Mouse (Mus musculus) embryonic fibroblast, embryonic 13.5 days (primary cell): ENCODE measurements around the gene Plb1. TPM values are rescaled to one million over a fixed set of nuclear protein-coding genes. Genes with fewer than 3 reads are reported as not detected.

Experiments used
- H3K27ac ChIP-seq: 2 replicates; pipeline ENCODE4 v1.5.1; 2012; ENCODE audit warnings: low read length, control low read depth, inconsistent platforms; ENCODE audit not compliant: insufficient read depth
- H3K4me1 ChIP-seq: 2 replicates; pipeline ENCODE4 v1.6.1; 2011; ENCODE audit warnings: low read length; ENCODE audit not compliant: control insufficient read depth, insufficient read depth
- H3K4me3 ChIP-seq: 2 replicates; pipeline ENCODE4 v1.5.1; 2011; ENCODE audit warnings: mild to moderate bottlenecking, control low read depth, low read length; ENCODE audit not compliant: insufficient read depth
- CTCF ChIP-seq: IDR thresholded peaks from 2 replicates; pipeline ENCODE4 v1.5.1; 2011; ENCODE audit warnings: mild to moderate bottlenecking, control low read depth, low read length, moderate library complexity, borderline replicate concordance; ENCODE audit not compliant: insufficient read depth
- POLR2A ChIP-seq: IDR thresholded peaks from 2 replicates; pipeline ENCODE4 v1.6.1; 2011; ENCODE audit warnings: low read depth, mild to moderate bottlenecking, control low read depth, low read length, moderate library complexity
- polyA plus RNA-seq: library from polyadenylated mRNA; stranded (reverse); fragments of >200 nt; gene quantifications from 2 replicates; pipeline ENCODE4 v1.2.4, GENCODE M21; 2011; ENCODE audit warnings: low read depth; ENCODE audit not compliant: missing spikeins, insufficient read length

Plb1 gene
- polyA plus RNA-seq, 1 experiment: 0.72 TPM

DNA sequence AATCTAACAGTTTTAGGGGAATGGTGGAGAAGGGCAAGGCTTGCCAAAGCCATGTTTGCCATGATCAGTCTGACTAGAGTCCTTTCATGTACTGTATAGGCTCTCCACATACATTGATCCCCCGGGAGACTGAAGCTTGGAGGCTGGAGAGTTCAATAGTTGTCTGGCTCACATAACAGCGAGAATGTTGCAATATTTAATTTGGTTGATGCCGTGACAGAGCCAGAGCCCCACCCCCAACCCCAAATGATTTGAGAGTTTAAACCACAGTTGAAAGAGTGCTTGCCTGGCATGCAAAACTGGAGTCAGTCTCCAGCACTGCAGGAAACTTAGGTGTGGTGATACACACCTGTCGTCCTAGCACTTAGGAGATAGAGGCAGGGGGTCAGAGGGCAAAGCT is 49.8 kb downstream of the Plb1 start:
- TF ChIP-seq POLR2A (no peak), CTCF (no peak)
- H3K4me3 ChIP-seq: no peak overlapping the region
- no peak overlapping the region for H3K27ac ChIP-seq
- H3K4me1 ChIP-seq: no peaks in the 10 kb centered on the region

DNA sequence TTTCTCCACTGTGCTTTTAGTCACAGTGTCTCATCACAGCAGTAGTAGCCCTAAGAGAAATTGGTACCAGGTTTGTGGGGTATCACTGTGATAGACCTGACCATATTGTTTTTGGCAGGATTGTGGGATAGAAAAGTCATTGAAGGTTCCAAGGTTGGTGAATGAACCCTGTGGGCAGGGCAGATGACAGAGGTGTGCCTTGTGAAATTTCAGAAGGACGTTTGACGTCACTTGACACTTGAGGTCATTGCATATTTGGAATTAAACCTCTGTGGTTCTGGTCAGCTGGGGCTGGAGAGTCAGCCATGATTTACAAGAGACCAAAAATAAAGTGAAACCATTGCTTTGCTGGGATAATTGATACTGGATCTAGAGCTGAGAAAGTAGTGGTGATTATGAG is 50.9 kb downstream of the Plb1 start:
- no peak overlapping the region for H3K27ac ChIP-seq
- no peak overlapping the region for H3K4me3 ChIP-seq
- H3K4me1 ChIP-seq: no peaks in the 10 kb centered on the region
- TF ChIP-seq POLR2A: no peak

DNA sequence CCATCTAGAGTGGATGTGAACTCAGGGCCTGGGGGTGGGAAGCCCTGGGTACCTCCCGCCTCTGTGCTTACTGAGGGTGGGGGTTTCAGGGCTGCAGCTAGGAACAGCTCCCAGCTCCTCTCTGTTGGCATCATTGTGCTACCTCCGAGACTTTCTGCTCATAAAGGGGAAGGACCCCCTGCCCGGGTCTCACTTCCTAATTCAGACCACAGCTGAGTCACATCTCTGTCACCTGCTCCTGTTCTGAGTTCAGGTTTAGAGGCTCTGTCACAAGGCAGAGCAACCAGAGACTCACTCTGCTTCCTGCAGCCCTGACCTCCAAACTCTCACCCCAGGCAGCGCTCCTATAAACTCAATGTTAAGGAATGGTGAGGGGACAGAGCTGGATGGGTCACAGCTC is 53.8 kb downstream of the Plb1 start:
- Histone ChIP-seq H3K4me1 (no peaks in the 10 kb centered on the region), H3K27ac (no peak overlapping the region), H3K4me3 (no peak overlapping the region)
- TF ChIP-seq CTCF (no peak), POLR2A (no peak)

DNA sequence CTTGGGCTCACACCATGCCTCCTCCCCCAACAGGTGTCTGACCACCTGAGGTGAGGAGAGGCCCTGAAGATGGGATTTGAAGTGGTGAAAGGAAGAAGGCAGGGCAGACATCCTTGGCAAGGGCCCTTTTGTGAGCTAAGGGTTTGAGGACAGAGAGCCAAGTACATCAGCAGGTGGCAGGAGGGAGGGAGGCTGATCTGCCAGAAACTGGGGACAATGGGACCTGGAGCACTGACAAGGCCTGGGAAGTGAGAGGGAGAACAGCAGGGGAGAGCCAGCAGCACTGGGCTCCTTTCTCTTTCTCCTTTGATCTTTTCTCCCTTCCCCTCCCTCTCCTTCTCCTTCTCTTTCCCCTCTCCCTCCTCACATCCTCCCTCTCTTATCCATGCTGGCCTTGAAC is 55.5 kb downstream of the Plb1 start:
- no peak overlapping the region for H3K27ac ChIP-seq
- H3K4me1 ChIP-seq: no peaks in the 10 kb centered on the region
- TF ChIP-seq POLR2A (no peak), CTCF (no peak)
- no peak overlapping the region for H3K4me3 ChIP-seq

DNA sequence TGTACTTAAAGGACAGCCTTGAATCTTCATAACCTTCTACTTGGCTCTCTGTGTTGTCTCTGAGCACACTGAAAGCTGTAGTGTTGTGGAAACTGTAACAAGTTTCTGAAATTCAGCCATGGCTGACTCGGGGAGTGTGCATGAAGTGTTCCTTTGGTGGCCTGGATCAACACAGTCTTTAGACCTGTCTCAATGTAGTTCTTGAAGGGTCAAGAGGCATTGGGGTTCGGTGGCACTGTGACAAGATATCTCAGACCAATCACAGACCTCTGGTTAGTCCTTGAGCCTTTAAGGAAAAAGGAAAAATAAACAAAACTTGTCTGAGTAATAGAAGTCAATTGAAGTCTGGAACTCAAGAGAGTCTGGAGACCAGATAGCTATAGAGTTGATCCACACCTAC is 58.8 kb downstream of the Plb1 start:
- no peak overlapping the region for H3K27ac ChIP-seq
- H3K4me1 ChIP-seq: no peaks in the 10 kb centered on the region
- no peak overlapping the region for H3K4me3 ChIP-seq
- TF ChIP-seq CTCF: no peak
- no peak for TF ChIP-seq POLR2A

DNA sequence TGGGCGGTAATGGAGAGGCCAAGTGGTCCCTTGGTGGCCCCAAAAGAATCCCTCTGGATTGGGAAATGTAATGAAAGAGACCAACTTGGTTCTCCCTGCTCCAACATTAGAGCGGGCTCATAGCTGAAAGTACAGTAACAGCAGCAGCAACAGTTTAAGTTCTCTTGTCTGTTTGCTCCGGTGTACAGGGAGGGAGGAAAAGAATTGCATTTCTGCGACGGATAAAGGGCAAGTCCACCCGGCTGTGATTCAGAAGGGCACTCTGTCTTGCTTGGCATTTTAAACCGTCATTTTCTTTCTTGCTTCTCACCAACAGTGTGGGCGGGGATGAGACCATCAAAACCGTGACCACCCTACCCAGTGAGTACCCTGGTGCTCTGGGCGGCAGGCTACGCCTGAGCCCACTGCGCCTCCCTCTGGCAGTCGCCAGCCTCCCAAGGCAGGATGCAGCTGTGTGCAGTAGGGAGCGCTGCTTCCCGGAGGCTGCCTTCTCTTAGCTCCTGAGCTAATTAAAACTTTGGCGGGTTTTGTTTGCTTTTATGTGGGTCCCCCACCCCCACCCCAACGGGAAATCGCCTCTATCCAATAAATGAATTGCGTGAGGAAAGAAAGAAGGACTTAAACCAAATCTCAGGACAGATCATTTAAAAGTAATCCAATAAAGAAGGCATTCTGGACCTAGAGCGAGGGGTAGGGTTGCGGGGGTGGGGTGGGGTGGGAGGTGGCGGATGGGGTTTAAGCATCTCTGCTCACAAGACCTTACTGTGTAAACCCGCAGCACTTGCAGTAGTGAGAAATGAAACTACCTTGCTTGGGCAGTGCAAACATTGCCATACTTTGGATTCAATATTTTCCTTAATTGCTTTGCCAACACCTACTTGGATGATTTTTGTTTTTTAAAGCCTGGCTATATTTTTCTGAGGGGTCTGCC is 70.7 kb downstream of the Plb1 start:
- peak; percentile 93 for TF ChIP-seq CTCF
- TF ChIP-seq POLR2A: no peak
- H3K4me3 ChIP-seq: no peak overlapping the region
- H3K27ac ChIP-seq: no peak overlapping the region
- no peaks in the 10 kb centered on the region for H3K4me1 ChIP-seq

DNA sequence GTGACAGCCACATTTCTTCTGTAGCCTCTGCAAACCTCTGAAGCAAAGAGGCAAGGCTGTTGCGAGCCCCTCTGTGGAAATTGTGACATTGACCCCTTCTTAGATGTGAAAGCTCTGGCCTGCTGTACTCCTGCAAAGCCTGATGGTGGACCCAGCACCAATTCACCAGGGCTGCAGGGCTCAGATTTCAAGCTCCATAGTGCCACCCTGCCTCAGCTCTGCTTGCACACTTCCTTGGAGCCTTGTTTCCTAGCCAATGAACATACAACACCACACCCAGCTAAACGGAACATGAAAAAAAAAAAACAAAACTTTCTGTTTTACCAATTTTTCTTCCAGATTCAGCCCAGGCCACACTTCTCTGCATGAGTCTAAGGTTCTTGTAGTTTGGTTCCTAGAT is 74.6 kb downstream of the Plb1 start:
- Histone ChIP-seq H3K4me3 (no peak overlapping the region), H3K4me1 (no peaks in the 10 kb centered on the region), H3K27ac (no peak overlapping the region)
- no peak for TF ChIP-seq CTCF
- TF ChIP-seq POLR2A: no peak

DNA sequence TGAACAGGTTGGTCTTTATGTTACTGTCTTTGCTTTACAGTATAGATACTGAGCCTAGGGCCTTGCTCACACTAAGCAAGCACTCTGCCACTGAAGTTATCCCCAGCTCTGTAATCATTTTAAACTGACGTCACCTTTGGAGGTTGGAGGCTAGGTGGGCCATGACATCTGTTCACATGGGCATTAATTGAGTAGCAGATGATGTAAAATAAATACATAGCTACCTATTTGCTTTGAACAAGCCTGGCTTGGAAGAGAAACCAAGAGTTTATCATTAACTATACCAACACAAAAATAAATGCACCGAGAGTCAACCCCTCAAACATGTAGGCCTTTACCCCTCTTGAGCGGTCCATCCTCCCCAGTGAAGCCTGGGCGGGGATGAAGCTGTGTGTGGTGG is 76.1 kb downstream of the Plb1 start:
- no peak overlapping the region for H3K4me3 ChIP-seq
- H3K4me1 ChIP-seq: no peaks in the 10 kb centered on the region
- no peak overlapping the region for H3K27ac ChIP-seq
- TF ChIP-seq POLR2A (no peak), CTCF (no peak)

DNA sequence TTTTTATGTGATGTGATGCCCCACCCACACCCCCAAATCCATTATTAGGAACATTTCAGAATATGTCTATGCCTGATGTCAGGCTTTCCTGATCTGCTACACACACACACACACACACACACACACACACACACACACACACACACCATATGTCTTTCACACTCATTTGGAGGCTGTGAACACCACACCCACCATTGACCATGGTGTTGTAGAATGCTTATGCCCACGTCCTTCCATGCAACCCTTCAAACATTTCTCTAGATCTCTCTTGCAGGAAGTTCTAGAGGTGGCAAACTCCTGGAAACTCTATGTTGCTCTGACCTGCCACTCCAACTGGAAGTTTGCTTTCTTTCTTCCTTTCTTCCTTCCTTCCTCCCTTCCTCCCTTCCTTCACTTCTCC is 77.2 kb downstream of the Plb1 start:
- Histone ChIP-seq H3K27ac (no peak overlapping the region), H3K4me1 (peaks cover 4% of the 10 kb centered on the region; the same call in 1 of the 2 replicates), H3K4me3 (no peak overlapping the region)
- TF ChIP-seq CTCF (no peak), POLR2A (no peak)

DNA sequence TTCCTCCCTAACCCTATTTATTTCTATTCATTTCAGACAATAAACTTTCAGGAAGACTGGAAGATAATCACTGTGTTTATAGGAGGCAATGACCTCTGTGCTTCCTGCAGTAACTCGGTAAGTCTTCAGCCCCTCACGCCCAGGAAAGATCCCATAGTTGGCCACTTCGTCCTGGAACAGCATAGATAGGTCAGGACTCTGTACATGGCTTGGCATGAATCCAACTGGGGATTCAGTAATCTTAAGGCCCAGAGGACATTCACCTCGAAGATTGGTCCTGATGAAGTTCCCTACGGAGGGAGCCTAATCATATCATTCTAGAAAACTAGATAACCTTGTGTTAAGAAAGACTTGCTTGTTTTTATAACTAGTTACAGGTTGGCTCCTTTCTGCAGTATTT is 78.3 kb downstream of the Plb1 start:
- TF ChIP-seq CTCF (no peak), POLR2A (no peak)
- no peak overlapping the region for H3K4me3 ChIP-seq
- H3K27ac ChIP-seq: no peak overlapping the region
- H3K4me1 ChIP-seq: peaks cover 10% of the 10 kb centered on the region
